Mouse (Mus musculus): ENCODE data around the gene Fate1.

- TF ChIP-seq CTCF (IDR thresholded peaks at IDR 0.05; ENCODE audit: borderline replicate concordance, insufficient read depth, low read length) (no peak), POLR2A (IDR thresholded peaks at IDR 0.05; ENCODE audit: low read depth, low read length) (no peak)
These were observed 1.5 kb upstream of the Fate1 start for GRCm38 (mm10) chrX:71971325-71971724.
